Mouse (Mus musculus) ES-Bruce4 (cell line): Measurements from ENCODE around the gene Pgrmc2. TPM values are rescaled to one million over a fixed set of nuclear protein-coding genes. Genes with fewer than 3 reads are reported as not detected.

ENCODE experiments used
- H3K27ac ChIP-seq: 2 replicates; pipeline ENCODE4 v1.5.1; 2012; ENCODE audit warnings: low read length, inconsistent platforms; ENCODE audit not compliant: insufficient read depth
- H3K27me3 ChIP-seq: 2 replicates; pipeline ENCODE4 v1.6.1; 2012; ENCODE audit warnings: mild to moderate bottlenecking, low read length, inconsistent platforms; ENCODE audit not compliant: control insufficient read depth, poor library complexity, insufficient read depth, severe bottlenecking
- H3K36me3 ChIP-seq: 2 replicates; pipeline ENCODE4 v1.6.1; 2012; ENCODE audit warnings: inconsistent platforms, mild to moderate bottlenecking, low read length, moderate library complexity; ENCODE audit not compliant: control insufficient read depth, poor library complexity, insufficient read depth, severe bottlenecking
- H3K4me1 ChIP-seq: one replicate; pipeline ENCODE4 v1.8.1; 2011; ENCODE audit warnings: low read length; ENCODE audit not compliant: control insufficient read depth, insufficient read depth
- H3K4me3 ChIP-seq: 2 replicates; pipeline ENCODE4 v1.5.1; 2011; ENCODE audit warnings: low read depth, mild to moderate bottlenecking, low read length
- H3K9ac ChIP-seq: 2 replicates; pipeline ENCODE4 v1.6.1; 2012; ENCODE audit warnings: low read depth, mild to moderate bottlenecking, inconsistent platforms; ENCODE audit not compliant: poor library complexity, severe bottlenecking
- H3K9me3 ChIP-seq: replicated peaks from 2 replicates; pipeline ENCODE4 v1.6.1; 2012; ENCODE audit warnings: mild to moderate bottlenecking, low read length, inconsistent platforms; ENCODE audit not compliant: control insufficient read depth, poor library complexity, insufficient read depth, severe bottlenecking
- CTCF ChIP-seq: IDR thresholded peaks from one replicate; pipeline ENCODE4 v1.8.1; 2011; ENCODE audit warnings: low read depth, low read length
- EP300 ChIP-seq: IDR thresholded peaks from 2 replicates; pipeline ENCODE4 v1.6.1; 2011; ENCODE audit warnings: low read depth, low read length; ENCODE audit not compliant: insufficient read depth
- POLR2A ChIP-seq: IDR thresholded peaks from one replicate; pipeline ENCODE4 v1.8.1; 2011; ENCODE audit warnings: low read length; ENCODE audit not compliant: insufficient read depth
- polyA plus RNA-seq: library from polyadenylated mRNA; stranded (reverse); fragments of >200 nt; gene quantifications from 2 replicates; pipeline ENCODE4 v1.2.4, GENCODE M21; 2011; ENCODE audit warnings: low read depth; ENCODE audit not compliant: missing spikeins, insufficient read depth, insufficient read length

The Pgrmc2 gene
- polyA plus RNA-seq, 1 experiment: 48.0 TPM

GRCm38 (mm10) chr3:41043756-41044354 is 39.0 kb downstream of the Pgrmc2 start:
- H3K27ac ChIP-seq: no peak overlapping the region
- no peaks in the 10 kb centered on the region for H3K4me1 ChIP-seq
- H3K9me3 ChIP-seq: no peaks in the 10 kb centered on the region
- H3K36me3 ChIP-seq: no peaks in the 10 kb centered on the region
- TF ChIP-seq EP300: no peak
- TF ChIP-seq POLR2A: no peak
- no peak for TF ChIP-seq CTCF
- no peak overlapping the region for H3K4me3 ChIP-seq
- no peaks in the 10 kb centered on the region for H3K27me3 ChIP-seq
- H3K9ac ChIP-seq: no peak overlapping the region

- Histone ChIP-seq H3K4me1 (no peaks in the 10 kb centered on the region), H3K9ac (no peak overlapping the region), H3K4me3 (no peak overlapping the region), H3K9me3 (no peaks in the 10 kb centered on the region), H3K27ac (no peak overlapping the region), H3K36me3 (no peaks in the 10 kb centered on the region), H3K27me3 (no peaks in the 10 kb centered on the region)
- no peak for TF ChIP-seq EP300
- no peak for TF ChIP-seq POLR2A
- TF ChIP-seq CTCF: no peak
Measured at GRCm38 (mm10) chr3:41042195-41042938, 40.5 kb downstream of the Pgrmc2 start.

DNA sequence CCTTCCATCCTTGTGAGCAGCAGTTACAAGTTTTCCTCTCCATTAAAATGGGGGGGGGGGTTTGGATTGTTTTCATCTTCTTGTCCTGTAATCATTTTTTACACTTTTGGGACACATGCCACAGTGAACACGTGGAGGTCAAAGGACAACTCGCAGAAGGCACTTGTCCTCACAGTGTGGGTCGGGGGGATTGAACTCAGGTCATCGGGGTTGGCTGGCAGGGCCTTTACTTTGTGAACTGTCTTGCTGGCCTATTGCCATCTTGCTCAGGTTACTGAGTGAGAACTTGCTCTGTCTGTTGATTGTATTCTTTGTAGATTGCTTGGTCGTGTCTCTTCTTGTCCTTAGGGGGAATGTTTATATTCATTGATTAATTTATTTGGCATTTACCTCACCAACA is 41.6 kb downstream of the Pgrmc2 start:
- H3K36me3 ChIP-seq: no peaks in the 10 kb centered on the region
- H3K4me3 ChIP-seq: no peak overlapping the region
- no peak overlapping the region for H3K9ac ChIP-seq
- no peaks in the 10 kb centered on the region for H3K4me1 ChIP-seq
- H3K27me3 ChIP-seq: no peaks in the 10 kb centered on the region
- TF ChIP-seq EP300: no peak
- TF ChIP-seq CTCF: no peak
- TF ChIP-seq POLR2A: no peak
- no peak overlapping the region for H3K27ac ChIP-seq
- H3K9me3 ChIP-seq: no peaks in the 10 kb centered on the region

- Histone ChIP-seq H3K9ac (no peak overlapping the region), H3K27ac (no peak overlapping the region), H3K36me3 (no peaks in the 10 kb centered on the region), H3K4me3 (no peak overlapping the region), H3K27me3 (no peaks in the 10 kb centered on the region), H3K4me1 (no peaks in the 10 kb centered on the region), H3K9me3 (no peaks in the 10 kb centered on the region)
- TF ChIP-seq CTCF: no peak
- no peak for TF ChIP-seq POLR2A
- no peak for TF ChIP-seq EP300
Measured at GRCm38 (mm10) chr3:41038297-41038916, 44.4 kb downstream of the Pgrmc2 start.

GRCm38 (mm10) chr3:41031286-41032210 is 51.3 kb downstream of the Pgrmc2 start:
- Histone ChIP-seq H3K9me3 (no peaks in the 10 kb centered on the region), H3K27me3 (no peaks in the 10 kb centered on the region), H3K36me3 (no peaks in the 10 kb centered on the region), H3K9ac (no peak overlapping the region), H3K4me3 (no peak overlapping the region), H3K27ac (no peak overlapping the region), H3K4me1 (no peaks in the 10 kb centered on the region)
- TF ChIP-seq CTCF: no peak
- no peak for TF ChIP-seq POLR2A
- no peak for TF ChIP-seq EP300
